ENCODE assay signal across 19 mouse cellular contexts in the genomic region with DNA sequence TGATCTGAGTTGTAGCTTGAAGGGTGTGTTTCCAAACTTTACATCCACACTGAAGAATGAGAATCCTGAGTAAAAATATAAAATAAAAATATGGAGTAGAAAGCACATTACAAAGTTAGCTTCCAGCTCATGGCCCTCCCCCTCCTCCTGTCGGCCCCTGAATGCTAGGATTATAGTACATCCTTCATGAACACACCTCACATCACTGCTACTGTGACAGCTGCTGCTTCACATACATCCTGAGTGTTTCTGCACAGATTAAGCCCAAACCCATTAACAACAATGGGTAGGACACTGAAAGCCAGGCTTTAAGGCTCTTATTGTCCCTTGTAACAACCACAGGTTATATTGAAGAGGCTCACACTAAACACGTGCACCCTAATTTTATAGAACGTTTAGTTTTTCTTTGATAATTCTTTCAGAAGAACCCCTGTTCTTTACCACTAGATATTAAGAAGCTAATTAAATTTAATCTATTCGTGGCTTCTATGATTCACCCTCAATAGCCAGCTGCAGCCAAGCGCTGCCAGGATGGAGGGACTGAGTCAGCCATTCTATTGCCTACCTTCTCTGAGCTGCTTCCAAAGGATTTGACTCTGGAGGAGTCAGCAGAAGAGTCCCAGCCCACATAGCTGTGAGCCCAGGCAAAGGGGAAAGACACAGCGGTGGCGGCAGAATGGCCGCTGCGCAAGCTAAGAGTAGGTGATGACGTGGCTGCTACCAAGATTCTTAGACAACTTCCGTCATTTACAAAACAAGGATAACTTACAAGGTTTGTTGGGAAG.
DNase-seq lines count a peak whose midpoint lies in the region; ATAC-seq and TF ChIP-seq lines count a peak whose summit lies in the region.
"Had no signal": no experiment of that assay in that cellular context is flagged by ENCODE, and none has a peak within 500 bp of the region (broad histone marks: within the 10 kb centered on the region; RNA-seq: fewer than 3 reads in every experiment).

No protein-coding gene starts in this region.

- H3K9ac ChIP-seq in midbrain, embryonic 16.5 days (ENCODE audit: low read depth, low read length): no peak overlapping the region
- H3K9ac ChIP-seq in forebrain, embryonic 16.5 days (replicated peaks; ENCODE audit: low read depth, low read length): no peak overlapping the region
- H3K9ac ChIP-seq: heart, embryonic 13.5 days had no signal

- no peaks in the 10 kb centered on the region for H3K9me3 ChIP-seq in midbrain, embryonic 16.5 days (replicated peaks; ENCODE audit: control insufficient read depth, low read length, poor library complexity, severe bottlenecking)
- no peaks in the 10 kb centered on the region for H3K9me3 ChIP-seq in forebrain, embryonic 16.5 days (ENCODE audit: control insufficient read depth, low read length)
- H3K9me3 ChIP-seq: heart, embryonic 13.5 days; midbrain, embryonic 10.5 days had no signal

- peak overlapping the region; percentile 59 for H3K4me2 ChIP-seq in myocyte (ENCODE audit: low read depth)
- no peak overlapping the region for H3K4me2 ChIP-seq in midbrain, embryonic 16.5 days (ENCODE audit: low read length)
- no peak overlapping the region for H3K4me2 ChIP-seq in forebrain, embryonic 16.5 days (ENCODE audit: low read length)
- H3K4me2 ChIP-seq: heart, embryonic 13.5 days had no signal

- no peak overlapping the region for H3K27ac ChIP-seq in midbrain, embryonic 16.5 days (ENCODE audit: low read length)
- H3K27ac ChIP-seq in forebrain, embryonic 16.5 days (ENCODE audit: low read length): no peak overlapping the region
- H3K27ac ChIP-seq: heart, embryonic 13.5 days; midbrain, embryonic 10.5 days had no signal

- no peaks in the 10 kb centered on the region for H3K4me1 ChIP-seq in midbrain, embryonic 16.5 days (ENCODE audit: control insufficient read depth, insufficient read depth, low read length)
- no peaks in the 10 kb centered on the region for H3K4me1 ChIP-seq in forebrain, embryonic 16.5 days (replicated peaks; ENCODE audit: control insufficient read depth, insufficient read depth, low read length)

- no peak overlapping the region for H3ac ChIP-seq in myocyte (ENCODE audit: control insufficient read depth, insufficient read length)

- no peaks in the 10 kb centered on the region for H3K79me2 ChIP-seq in myocyte (ENCODE audit: control insufficient read depth, insufficient read depth)

- peak; percentile 21 for TF ChIP-seq POLR2A in myocyte (IDR thresholded peaks at IDR 0.05; ENCODE audit: insufficient read length, low read depth)

- H3K4me3 ChIP-seq in myocyte: no peak overlapping the region
- no peak overlapping the region for H3K4me3 ChIP-seq in midbrain, embryonic 16.5 days (ENCODE audit: low read depth, low read length)
- no peak overlapping the region for H3K4me3 ChIP-seq in forebrain, embryonic 16.5 days (replicated peaks; ENCODE audit: low read length)
- H3K4me3 ChIP-seq: heart, embryonic 13.5 days; midbrain, embryonic 10.5 days had no signal

- DNase-seq in adrenal gland, adult 2 months: peak; percentile 67
- no peak for DNase-seq in adrenal gland, postnatal 4 days (ENCODE audit: low spot score in 2 of 2)
- DNase-seq in layer of hippocampus, adult 9-11 months: peak; percentile 48
- DNase-seq in layer of hippocampus, postnatal 25 days (ENCODE audit: extremely low spot score in 1 of 2, low spot score in 1 of 2): no peak
- DNase-seq in NIH3T3 (ENCODE audit: low read depth): peak; percentile 79
- DNase-seq: B cell, adult 2 months; heart, postnatal 4 days; kidney, adult 8-10 months; kidney, postnatal 25 days; layer of hippocampus, postnatal 36 days; liver; lung, adult 2 months; lung, postnatal 4 days; thymus, adult 18-20 months had no signal

- ATAC-seq in midbrain, embryonic 16.5 days: no peak
- no peak for ATAC-seq in forebrain, embryonic 16.5 days

- H3K27me3 ChIP-seq in myocyte (ENCODE audit: control insufficient read depth, insufficient read depth, insufficient read length): no peaks in the 10 kb centered on the region
- no peaks in the 10 kb centered on the region for H3K27me3 ChIP-seq in midbrain, embryonic 16.5 days (ENCODE audit: control insufficient read depth, insufficient read depth, low read depth, low read length)
- H3K27me3 ChIP-seq in forebrain, embryonic 16.5 days (replicated peaks; ENCODE audit: control insufficient read depth, insufficient read depth, low read length): no peaks in the 10 kb centered on the region
- H3K27me3 ChIP-seq: heart, embryonic 13.5 days had no signal

- no peaks in the 10 kb centered on the region for H3K36me3 ChIP-seq in myocyte (ENCODE audit: control insufficient read depth, insufficient read depth)
- no peaks in the 10 kb centered on the region for H3K36me3 ChIP-seq in midbrain, embryonic 16.5 days (ENCODE audit: control insufficient read depth, insufficient read depth, low read length)
- no peaks in the 10 kb centered on the region for H3K36me3 ChIP-seq in forebrain, embryonic 16.5 days (ENCODE audit: control insufficient read depth, insufficient read depth)
- H3K36me3 ChIP-seq: heart, embryonic 13.5 days; midbrain, embryonic 10.5 days had no signal

- WGBS in midbrain, embryonic 16.5 days: 77% methylated on average over 11 of the region's 11 CpGs
- WGBS in forebrain, embryonic 16.5 days: 75% methylated on average over 11 of the region's 11 CpGs

TF ChIP-seq in myocyte, 11 proteins besides CTCF, POLR2A, EP300 and RAD21:
- TF ChIP-seq TCF3 (IDR thresholded peaks at IDR 0.05; ENCODE audit: insufficient read length, low read depth): peak; percentile 22
- TF ChIP-seq E2F4 (IDR thresholded peaks at IDR 0.05; ENCODE audit: insufficient read depth): no peak
- peak; percentile 30 to 76 (median 68) for TF ChIP-seq MYOD1 (IDR thresholded peaks at IDR 0.05; ENCODE audit: control insufficient read depth in 1 of 3, insufficient read length in 2 of 3, low read depth in 2 of 3)
- TF ChIP-seq REST (IDR thresholded peaks at IDR 0.05; ENCODE audit: insufficient read depth, insufficient read length): no peak
- TF ChIP-seq SRF (IDR thresholded peaks at IDR 0.05; ENCODE audit: control insufficient read depth, insufficient read length, low read depth): no peak
- peak in 2 of 3 experiments; percentile 31 to 52 for TF ChIP-seq MYOG (IDR thresholded peaks at IDR 0.05; ENCODE audit: control insufficient read depth in 1 of 3, insufficient read depth in 1 of 3, insufficient read length in 2 of 3, low read depth in 2 of 3)
- no peak for TF ChIP-seq USF1 (IDR thresholded peaks at IDR 0.05; ENCODE audit: low read depth)
- TF ChIP-seq MAX (IDR thresholded peaks at IDR 0.05; ENCODE audit: low read depth): no peak
- TF ChIP-seq CEBPB (IDR thresholded peaks at IDR 0.05; ENCODE audit: insufficient read depth, poor library complexity, severe bottlenecking): no peak
- TF ChIP-seq TCF12 (IDR thresholded peaks at IDR 0.05; ENCODE audit: insufficient read depth, poor library complexity, severe bottlenecking): no peak
- no peak for TF ChIP-seq POLR2AphosphoS2 (IDR thresholded peaks at IDR 0.05; ENCODE audit: insufficient read length, low read depth)
TF ChIP-seq in myocyte: peak in this region for 3.

Comparison
In these comparisons a context has a peak if more than half of its experiments do, and no peak if none do; other contexts are left out.
1. DNase-seq: peak in adrenal gland, adult 2 months (single experiment), layer of hippocampus, adult 9-11 months (single experiment) and NIH3T3 (single experiment); none in adrenal gland, postnatal 4 days (0 of 2) and layer of hippocampus, postnatal 25 days (0 of 2).